Mouse (Mus musculus): Measurements from ENCODE around the gene Myo1e.
A peak's percentile ranks its signal among the peaks of the same experiment; 100 is the strongest.

The Myo1e gene

GRCm38 (mm10) chr9:70281407-70281806 lies 74.3 kb downstream of the Myo1e start:
- no peak for DNase-seq (ENCODE audit: low spot score in 2 of 2)

DNA sequence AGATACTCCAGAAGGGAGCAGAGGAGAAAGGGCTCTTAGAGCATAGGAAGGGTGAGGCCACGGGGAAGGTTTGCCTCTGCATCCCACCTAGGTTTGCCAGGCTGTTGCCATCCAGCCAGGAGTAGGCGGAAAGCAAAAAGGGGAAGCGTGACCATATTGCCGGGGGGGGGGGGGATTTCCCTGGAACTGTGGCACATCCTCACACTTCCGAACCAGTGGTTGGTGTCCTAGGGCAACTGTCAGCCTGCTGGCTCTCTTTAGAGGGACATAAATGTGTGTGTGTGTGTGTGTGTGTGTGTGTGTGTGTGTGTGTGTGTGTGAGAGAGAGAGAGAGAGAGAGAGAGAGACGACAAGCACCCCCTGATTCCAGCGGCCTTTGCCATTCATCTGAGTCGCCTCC lies 75.0 kb downstream of the Myo1e start:
- DNase-seq (ENCODE audit: low spot score in 2 of 2) = no peak

- no peak for DNase-seq (ENCODE audit: low spot score in 2 of 2)
Measured at GRCm38 (mm10) chr9:70283151-70283550, 76.0 kb downstream of the Myo1e start.

DNA sequence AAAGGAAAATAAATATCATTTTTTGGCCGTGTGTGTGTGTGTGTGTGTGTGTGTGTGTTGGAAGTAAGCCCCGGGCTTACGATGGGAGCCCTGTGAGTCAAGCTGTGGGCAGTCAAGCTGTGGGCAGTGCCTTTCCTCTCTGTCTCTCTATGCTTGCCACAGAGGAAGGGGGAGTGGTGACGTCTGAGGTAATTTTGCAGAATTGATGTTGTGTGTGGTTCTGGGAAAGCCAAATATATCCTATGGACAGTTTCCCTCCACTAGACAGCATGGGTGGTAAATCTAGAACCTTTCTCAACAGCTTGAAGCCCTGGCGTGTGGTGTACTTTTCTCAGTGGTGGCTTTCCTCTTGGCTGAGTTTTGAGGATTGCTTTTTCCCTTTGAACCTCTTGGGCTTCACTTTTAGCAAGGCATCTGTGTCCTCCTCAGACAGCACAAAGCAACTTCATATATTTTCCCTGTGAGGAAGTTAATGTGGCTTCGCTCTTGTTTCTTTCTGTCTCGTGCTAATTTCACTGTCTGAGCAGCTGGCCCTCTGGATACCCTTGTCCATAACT lies 77.5 kb downstream of the Myo1e start:
- peak; percentile 43 to 54 for DNase-seq (ENCODE audit: low spot score in 2 of 2)

DNA sequence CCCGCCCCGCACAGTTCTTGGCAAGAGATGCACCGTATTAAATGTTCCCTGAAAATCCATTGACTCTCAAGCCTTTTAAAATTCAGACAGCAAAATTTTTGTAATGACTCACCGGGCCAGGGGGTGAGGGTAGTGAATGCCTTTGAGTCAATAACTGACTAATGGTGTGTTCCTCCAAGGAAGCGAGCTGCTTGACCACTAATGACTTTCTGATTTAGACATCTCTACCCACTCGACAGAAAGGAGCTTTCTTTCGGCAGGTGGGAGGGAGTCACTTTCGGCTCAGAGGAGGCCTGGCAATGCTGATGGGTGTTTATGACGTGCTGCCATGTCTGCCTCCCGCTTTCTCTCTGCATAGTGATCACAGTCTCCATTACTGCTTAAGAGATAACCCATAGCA lies 83.6 kb downstream of the Myo1e start:
- DNase-seq (ENCODE audit: low spot score in 2 of 2) = no peak

DNA sequence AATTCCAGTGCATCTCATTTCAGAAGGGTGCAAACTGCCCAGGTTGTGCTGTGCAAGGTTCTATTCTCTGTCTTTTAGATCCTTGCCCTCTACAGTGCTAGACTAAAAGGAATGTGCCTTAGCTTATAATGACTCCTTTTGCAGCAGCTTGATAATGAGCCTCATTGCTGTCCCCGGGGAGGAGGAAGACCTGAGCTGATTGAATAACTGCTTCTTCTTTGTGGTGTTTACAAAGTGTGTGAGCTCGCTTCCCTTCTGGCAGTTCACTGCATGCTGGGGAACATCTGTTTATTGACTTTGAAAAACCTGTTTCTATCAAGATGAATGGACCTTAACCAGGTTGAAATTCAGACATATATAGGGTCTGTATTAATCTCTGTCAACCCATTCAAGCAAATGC lies 89.8 kb downstream of the Myo1e start:
- DNase-seq (ENCODE audit: low spot score in 2 of 2) = no peak

DNA sequence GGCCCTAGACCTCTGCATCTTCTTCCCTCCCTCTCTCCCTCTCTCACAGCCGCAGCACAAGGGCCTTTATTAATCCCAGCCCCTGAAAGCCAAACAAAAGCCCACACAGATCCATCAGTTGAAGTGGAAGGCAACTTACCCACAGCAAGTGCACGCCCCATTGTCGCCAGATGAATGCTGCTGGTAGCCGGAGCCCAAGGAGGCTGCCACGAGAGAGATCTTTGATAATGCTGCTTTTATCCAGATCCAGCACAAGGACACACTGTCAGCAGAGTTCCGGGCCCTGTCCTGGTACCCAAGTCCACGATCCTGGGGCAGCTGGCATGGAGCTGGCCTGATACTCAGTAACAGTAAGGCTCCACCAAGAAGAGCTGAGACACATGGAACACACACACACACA lies 91.1 kb downstream of the Myo1e start:
- DNase-seq (ENCODE audit: low spot score in 2 of 2) = no peak

- no peak for DNase-seq (ENCODE audit: low spot score in 2 of 2)
Measured at GRCm38 (mm10) chr9:70300705-70301104, 93.6 kb downstream of the Myo1e start.

GRCm38 (mm10) chr9:70301598-70301997 lies 94.4 kb downstream of the Myo1e start:
- no peak for DNase-seq (ENCODE audit: low spot score in 2 of 2)

- no peak for DNase-seq (ENCODE audit: low spot score in 2 of 2)
Measured at GRCm38 (mm10) chr9:70304901-70305300, 97.8 kb downstream of the Myo1e start.

DNA sequence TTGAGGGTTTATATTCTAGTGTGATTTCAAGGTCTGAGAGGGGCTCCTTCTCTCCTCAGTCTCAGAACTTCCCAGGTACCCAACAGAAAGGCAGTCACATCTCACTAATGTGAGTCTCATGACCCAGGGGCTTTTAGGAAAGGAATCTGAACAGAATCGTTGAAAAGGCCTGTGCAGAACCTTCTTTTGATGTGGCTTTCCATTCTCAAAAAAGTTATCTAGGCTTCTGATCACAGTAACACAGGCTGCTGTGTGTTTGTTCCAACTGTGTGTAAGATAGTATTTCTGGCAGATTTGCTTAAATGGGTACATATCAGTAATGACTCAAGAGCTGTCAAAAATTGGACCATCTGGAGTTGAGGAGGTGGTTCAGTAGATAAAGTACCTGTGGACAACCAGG lies 102.9 kb downstream of the Myo1e start:
- no peak for DNase-seq (ENCODE audit: low spot score in 2 of 2)

GRCm38 (mm10) chr9:70314019-70314418 lies 106.9 kb downstream of the Myo1e start:
- DNase-seq (ENCODE audit: low spot score in 2 of 2) = no peak

DNA sequence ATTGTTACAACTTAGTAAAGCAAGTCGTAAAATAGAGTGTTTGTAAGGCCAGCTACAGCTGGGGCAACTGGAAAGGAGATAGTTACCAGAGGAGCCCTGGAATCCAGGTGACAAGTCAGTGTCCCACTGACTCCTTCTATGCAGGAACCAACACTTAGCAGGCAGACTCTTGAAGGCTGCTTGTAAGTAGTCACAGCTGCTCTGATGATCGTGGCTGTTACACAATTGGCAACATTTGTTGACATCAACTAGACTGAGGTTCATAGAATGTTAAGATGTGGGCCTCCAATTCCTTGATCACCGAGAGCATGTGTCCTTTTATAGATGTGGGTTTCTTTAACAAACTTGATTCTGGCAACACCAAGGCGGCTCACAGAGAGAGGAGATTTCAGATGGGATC lies 108.0 kb downstream of the Myo1e start:
- no peak for DNase-seq (ENCODE audit: low spot score in 2 of 2)

- no peak for DNase-seq (ENCODE audit: low spot score in 2 of 2)
Measured at GRCm38 (mm10) chr9:70318601-70319000, 111.5 kb downstream of the Myo1e start.

GRCm38 (mm10) chr9:70324336-70324735 lies 117.2 kb downstream of the Myo1e start:
- no peak for DNase-seq (ENCODE audit: low spot score in 2 of 2)

DNA sequence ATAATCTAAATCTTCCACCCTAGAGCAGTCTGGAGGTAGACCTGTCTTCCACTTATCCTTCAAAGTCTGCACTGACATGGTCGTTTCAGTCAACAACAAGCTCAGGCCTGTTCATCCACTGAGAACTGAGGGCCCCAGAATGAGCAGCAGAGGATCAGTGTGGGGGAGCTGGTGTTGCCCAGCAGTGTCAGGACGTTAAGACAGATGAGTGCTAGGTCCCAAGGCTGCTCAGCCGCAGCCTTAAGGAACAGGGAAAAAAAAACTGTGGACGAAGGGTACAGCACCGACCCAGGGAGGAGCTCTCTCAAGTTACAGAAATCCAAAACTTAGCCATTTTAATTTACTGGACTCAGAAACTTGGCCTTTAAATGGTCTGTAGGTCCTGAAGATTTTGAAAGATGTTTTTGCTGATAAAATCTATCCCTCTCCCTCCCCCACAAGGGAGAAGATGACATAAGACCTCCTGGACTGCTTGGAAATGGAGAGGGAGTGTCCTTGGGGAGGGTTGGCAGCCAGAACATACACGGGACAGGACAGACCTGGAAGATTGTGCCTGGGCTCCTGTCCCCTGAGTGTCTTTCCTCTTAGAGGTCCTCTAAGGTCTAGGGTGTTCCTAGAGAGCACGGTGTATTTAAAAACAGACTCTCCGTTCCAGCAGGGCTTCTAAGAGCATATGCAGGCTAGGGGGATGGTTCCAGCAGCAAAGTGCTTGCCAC lies 118.9 kb downstream of the Myo1e start:
- no peak for DNase-seq (ENCODE audit: low spot score in 2 of 2)

DNA sequence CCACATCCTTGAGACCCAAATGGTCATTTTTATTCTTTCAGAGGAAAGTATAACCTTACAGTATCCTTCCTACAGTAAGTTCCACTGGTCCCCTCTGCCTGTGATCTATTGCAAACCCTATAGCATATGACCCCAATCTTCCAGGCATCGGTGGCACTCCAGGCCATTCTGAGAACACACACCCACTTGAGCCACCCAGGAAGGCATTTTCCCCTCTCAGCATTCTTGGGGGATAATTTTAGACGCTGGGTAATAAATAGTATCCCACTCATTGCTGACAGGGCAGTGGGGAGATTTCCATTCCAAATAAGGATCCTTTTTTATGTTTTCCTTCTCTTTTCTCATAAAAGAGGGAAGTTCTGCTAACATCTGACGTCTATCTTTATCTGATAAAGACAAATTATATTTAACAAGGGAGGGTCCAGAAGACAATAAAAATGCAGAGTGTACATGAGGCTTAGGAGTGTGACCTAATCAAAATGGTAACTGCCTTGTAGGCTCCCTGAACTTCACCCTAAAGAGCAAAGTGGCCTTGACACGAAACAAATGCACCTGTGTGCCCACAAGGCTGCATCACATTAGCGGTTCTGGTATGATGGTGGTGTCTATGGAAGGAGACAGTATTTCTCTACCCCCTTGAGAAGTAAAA lies 121.2 kb downstream of the Myo1e start:
- no peak for DNase-seq (ENCODE audit: low spot score in 2 of 2)

DNA sequence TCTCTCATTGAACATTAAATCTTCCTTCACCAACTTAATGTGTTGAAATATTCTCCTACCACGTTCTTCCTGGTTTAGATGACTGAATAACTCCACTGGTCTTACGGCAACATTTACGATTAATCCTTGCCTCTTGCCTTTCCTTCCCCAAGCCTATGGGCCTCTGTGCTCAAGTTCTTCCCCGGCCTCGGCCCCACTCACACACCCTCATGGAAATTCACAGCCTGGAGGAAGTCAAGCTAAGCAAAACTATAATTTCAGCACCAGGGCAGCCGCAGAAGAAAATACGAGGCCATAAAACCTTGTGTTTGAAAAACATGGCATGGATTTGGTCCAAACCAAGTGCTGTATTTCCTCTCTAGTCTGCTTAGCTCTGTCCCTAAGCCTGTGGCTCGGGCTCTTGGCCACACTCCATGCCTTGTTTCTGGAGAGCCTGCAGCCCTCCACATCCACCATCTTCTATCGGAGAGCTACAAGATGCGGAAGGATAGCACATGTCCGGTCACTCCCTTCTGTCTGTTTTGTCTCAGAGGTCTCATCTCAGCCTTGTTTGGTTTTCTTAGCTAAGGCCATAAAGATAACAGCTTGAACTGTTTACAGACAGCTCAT lies 124.7 kb downstream of the Myo1e start:
- DNase-seq (ENCODE audit: low spot score in 2 of 2) = no peak

DNA sequence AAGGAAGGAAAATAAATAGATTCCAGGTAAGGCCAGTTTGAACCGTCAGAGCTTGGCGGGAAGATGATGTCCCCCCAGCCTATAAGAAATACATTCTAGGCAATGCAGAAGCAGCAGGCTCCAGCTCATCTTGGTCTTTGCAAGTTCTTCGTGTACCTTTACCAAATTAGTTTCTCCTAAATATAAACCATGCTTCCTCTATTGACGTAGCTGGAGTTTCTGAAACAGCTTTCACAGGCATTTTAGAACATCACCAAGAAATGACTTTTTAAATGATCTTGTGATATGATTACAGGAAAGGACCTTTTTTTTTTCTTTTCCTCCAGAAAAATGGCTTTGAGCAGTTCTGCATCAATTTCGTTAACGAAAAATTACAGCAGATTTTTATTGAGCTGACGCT lies 131.2 kb downstream of the Myo1e start:
- DNase-seq (ENCODE audit: low spot score in 2 of 2) = no peak

GRCm38 (mm10) chr9:70338894-70339293 lies 131.7 kb downstream of the Myo1e start:
- peak in 1 of 2 experiments; percentile 36 for DNase-seq (ENCODE audit: low spot score in 2 of 2)

GRCm38 (mm10) chr9:70349274-70349673 lies 142.1 kb downstream of the Myo1e start:
- no peak for DNase-seq (ENCODE audit: low spot score in 2 of 2)

DNA sequence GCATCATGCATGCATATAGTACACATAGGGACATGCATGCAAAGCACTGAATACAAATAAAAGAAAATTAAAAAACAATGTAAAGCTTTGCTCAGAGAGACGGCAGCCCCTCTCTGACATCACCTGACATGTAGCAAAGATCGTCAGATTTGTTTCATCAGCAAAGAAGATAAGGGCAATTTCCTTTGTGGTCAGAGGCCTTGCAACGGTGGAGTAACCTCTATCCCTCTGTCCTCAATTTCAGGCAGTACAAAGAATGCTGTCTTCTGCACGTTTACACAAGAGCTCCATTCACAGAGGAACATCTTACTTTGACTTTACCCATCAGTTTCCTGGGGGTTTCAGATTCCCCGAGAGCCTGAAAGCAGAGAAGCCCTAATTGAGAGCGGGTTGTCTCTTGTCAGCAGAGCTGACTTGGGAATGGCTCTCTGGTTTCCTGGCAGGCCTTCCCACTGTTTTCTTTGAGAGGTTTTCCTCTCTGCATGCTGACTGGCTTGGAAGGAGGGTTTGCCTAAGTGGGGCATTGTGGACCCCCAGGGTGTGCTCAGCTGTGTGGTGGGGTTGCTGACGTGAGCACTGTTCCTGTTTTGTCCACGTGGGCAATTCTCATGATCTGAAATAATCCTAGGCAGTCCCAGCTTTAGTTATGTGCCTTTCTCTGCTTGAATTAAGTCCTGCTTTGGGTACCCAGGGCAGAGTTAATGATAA lies 144.6 kb downstream of the Myo1e start:
- DNase-seq (ENCODE audit: low spot score in 2 of 2) = no peak
